Mouse (Mus musculus): ENCODE measurements around the gene Dixdc1. TPM values are rescaled to one million over a fixed set of nuclear protein-coding genes. Genes with fewer than 3 reads are reported as not detected.

Dixdc1 gene
- polyA plus RNA-seq, 1 experiment, result not detected

GRCm38 (mm10) chr9:50724147-50724546, 15.2 kb downstream of the Dixdc1 start:
- Histone ChIP-seq H3K4me3 (replicated peaks; ENCODE audit: control insufficient read depth, low read depth, low read length) (no peak overlapping the region), H3K4me1 (ENCODE audit: control insufficient read depth, insufficient read depth, low read length) (peaks cover 2% of the 10 kb centered on the region), H3K27ac (ENCODE audit: control insufficient read depth, insufficient read depth, low read depth, low read length, poor library complexity) (no peak overlapping the region)
- TF ChIP-seq CTCF (IDR thresholded peaks at IDR 0.05; ENCODE audit: control insufficient read depth, insufficient read depth, low read length) (no peak), POLR2A (IDR thresholded peaks at IDR 0.05; ENCODE audit: borderline replicate concordance, control insufficient read depth, low read depth, low read length) (no peak)
- WGBS, result 77% methylated on average over 2 of the region's 2 CpGs

- WGBS, result 69% methylated on average over 7 of the region's 7 CpGs
- no peak overlapping the region for H3K4me3 ChIP-seq (replicated peaks; ENCODE audit: control insufficient read depth, low read depth, low read length)
- no peak for TF ChIP-seq POLR2A (IDR thresholded peaks at IDR 0.05; ENCODE audit: borderline replicate concordance, control insufficient read depth, low read depth, low read length)
- TF ChIP-seq CTCF (IDR thresholded peaks at IDR 0.05; ENCODE audit: control insufficient read depth, insufficient read depth, low read length), result no peak
Measured at GRCm38 (mm10) chr9:50723406-50723805, 15.9 kb downstream of the Dixdc1 start.

GRCm38 (mm10) chr9:50722451-50722911, 16.8 kb downstream of the Dixdc1 start:
- Histone ChIP-seq H3K4me1 (ENCODE audit: control insufficient read depth, insufficient read depth, low read length) (no peaks in the 10 kb centered on the region), H3K27ac (ENCODE audit: control insufficient read depth, insufficient read depth, low read depth, low read length, poor library complexity) (no peak overlapping the region), H3K4me3 (replicated peaks; ENCODE audit: control insufficient read depth, low read depth, low read length) (no peak overlapping the region)
- TF ChIP-seq CTCF (IDR thresholded peaks at IDR 0.05; ENCODE audit: control insufficient read depth, insufficient read depth, low read length) (no peak), POLR2A (IDR thresholded peaks at IDR 0.05; ENCODE audit: borderline replicate concordance, control insufficient read depth, low read depth, low read length) (no peak)
- 57% methylated on average over 8 of the region's 8 CpGs for WGBS

More at GRCm38 (mm10) chr9:50723406-50723805, 15.9 kb downstream of the Dixdc1 start:
- no peak overlapping the region for H3K27ac ChIP-seq (ENCODE audit: control insufficient read depth, insufficient read depth, low read depth, low read length, poor library complexity)
- peaks cover 2% of the 10 kb centered on the region for H3K4me1 ChIP-seq (ENCODE audit: control insufficient read depth, insufficient read depth, low read length)

- no peak overlapping the region for H3K27ac ChIP-seq (ENCODE audit: control insufficient read depth, insufficient read depth, low read depth, low read length, poor library complexity)
- no peak overlapping the region for H3K4me3 ChIP-seq (replicated peaks; ENCODE audit: control insufficient read depth, low read depth, low read length)
- WGBS, result 73% methylated on average over 12 of the region's 12 CpGs
- no peaks in the 10 kb centered on the region for H3K4me1 ChIP-seq (ENCODE audit: control insufficient read depth, insufficient read depth, low read length)
- no peak for TF ChIP-seq POLR2A (IDR thresholded peaks at IDR 0.05; ENCODE audit: borderline replicate concordance, control insufficient read depth, low read depth, low read length)
- TF ChIP-seq CTCF (IDR thresholded peaks at IDR 0.05; ENCODE audit: control insufficient read depth, insufficient read depth, low read length), result no peak
Measured at GRCm38 (mm10) chr9:50721061-50721460, 18.3 kb downstream of the Dixdc1 start.

DNA sequence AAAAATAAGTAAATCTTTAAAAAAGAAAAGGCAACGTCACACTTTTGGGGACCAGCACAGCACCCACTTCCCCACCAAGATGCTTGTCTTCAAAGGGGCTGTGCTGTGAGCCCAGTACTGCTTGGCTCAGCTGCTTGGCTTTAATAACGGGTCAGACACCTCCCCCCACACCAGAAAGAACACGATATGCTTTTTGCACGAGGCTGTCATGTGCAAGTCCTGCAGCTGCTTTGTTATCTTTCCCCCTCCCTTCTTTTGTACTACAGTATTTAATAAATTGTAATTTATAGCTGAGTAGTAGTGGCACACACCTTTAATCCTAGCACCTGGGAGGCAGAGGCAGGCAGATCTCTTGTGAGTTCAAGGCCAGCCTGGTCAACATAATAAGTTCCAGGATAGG, 20.4 kb downstream of the Dixdc1 start:
- no peak for TF ChIP-seq CTCF (IDR thresholded peaks at IDR 0.05; ENCODE audit: control insufficient read depth, insufficient read depth, low read length)
- no peak for TF ChIP-seq POLR2A (IDR thresholded peaks at IDR 0.05; ENCODE audit: borderline replicate concordance, control insufficient read depth, low read depth, low read length)
- 70% methylated on average over 4 of the region's 4 CpGs for WGBS
- H3K4me1 ChIP-seq (ENCODE audit: control insufficient read depth, insufficient read depth, low read length), result no peaks in the 10 kb centered on the region
- H3K4me3 ChIP-seq (replicated peaks; ENCODE audit: control insufficient read depth, low read depth, low read length), result no peak overlapping the region
- H3K27ac ChIP-seq (ENCODE audit: control insufficient read depth, insufficient read depth, low read depth, low read length, poor library complexity), result no peak overlapping the region

DNA sequence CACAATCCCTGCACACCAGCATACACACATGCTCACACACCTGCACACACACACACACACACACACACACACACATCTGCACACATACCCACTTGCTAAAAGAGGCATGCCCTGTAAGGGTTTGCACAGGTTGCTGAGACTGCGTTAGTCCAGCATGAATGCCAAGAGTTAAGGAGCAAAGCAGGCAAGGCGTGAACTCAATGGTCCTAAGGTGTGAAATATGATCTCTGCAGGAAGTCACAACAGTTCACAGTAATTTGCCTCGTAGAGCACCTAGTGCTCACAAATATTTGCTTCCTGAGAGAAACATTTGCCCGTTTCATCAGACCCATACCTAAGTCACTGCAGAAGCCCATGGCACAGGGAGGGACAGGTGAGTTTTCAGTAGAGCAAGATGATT, 25.1 kb downstream of the Dixdc1 start:
- Histone ChIP-seq H3K27ac (ENCODE audit: control insufficient read depth, insufficient read depth, low read depth, low read length, poor library complexity) (no peak overlapping the region), H3K4me3 (replicated peaks; ENCODE audit: control insufficient read depth, low read depth, low read length) (no peak overlapping the region), H3K4me1 (ENCODE audit: control insufficient read depth, insufficient read depth, low read length) (peaks cover 2% of the 10 kb centered on the region)
- 39% methylated on average over 4 of the region's 4 CpGs for WGBS
- TF ChIP-seq POLR2A (IDR thresholded peaks at IDR 0.05; ENCODE audit: borderline replicate concordance, control insufficient read depth, low read depth, low read length) (no peak), CTCF (IDR thresholded peaks at IDR 0.05; ENCODE audit: control insufficient read depth, insufficient read depth, low read length) (no peak)

DNA sequence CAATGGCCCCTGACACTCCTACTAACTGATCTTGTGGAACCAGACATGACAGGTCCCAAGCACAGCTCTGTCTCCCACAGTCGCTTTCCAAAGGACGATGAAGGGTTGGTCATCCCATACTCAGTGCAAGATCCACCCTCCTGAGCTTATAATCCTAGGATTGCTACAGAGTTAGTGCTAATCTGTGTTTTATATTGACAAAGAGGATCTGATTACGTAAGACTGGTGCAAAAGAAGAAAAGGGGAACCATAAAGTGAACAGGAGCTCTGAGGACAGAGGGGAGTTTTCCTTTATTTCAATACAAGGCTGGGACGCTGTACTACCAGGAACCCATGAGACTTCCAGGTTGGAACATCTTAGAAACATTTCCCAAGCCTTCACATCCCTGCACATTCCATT, 28.0 kb downstream of the Dixdc1 start:
- peaks cover 2% of the 10 kb centered on the region for H3K4me1 ChIP-seq (ENCODE audit: control insufficient read depth, insufficient read depth, low read length)
- H3K4me3 ChIP-seq (replicated peaks; ENCODE audit: control insufficient read depth, low read depth, low read length), result no peak overlapping the region
- no peak overlapping the region for H3K27ac ChIP-seq (ENCODE audit: control insufficient read depth, insufficient read depth, low read depth, low read length, poor library complexity)
- TF ChIP-seq CTCF (IDR thresholded peaks at IDR 0.05; ENCODE audit: control insufficient read depth, insufficient read depth, low read length), result no peak
- no peak for TF ChIP-seq POLR2A (IDR thresholded peaks at IDR 0.05; ENCODE audit: borderline replicate concordance, control insufficient read depth, low read depth, low read length)
- 31% methylated on average over 4 of the region's 4 CpGs for WGBS

DNA sequence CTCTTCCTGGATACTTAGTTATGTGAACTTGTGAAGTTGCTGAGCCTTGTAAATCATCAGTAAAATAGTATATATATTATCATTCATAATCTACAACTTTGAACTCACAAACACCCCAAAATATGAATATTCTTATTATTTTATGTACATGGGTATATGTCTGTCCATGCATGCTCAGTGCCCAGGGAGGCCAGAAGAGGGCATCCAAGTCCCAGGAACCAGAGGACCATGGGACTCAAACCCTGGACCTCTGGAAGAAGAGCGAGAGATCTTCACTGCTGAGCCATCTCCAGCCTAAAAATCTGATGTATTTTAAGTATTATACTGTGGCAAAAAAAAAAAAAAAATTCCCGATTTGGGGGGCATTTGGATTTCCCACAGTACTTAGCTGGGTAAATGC, 30.2 kb downstream of the Dixdc1 start:
- Histone ChIP-seq H3K27ac (ENCODE audit: control insufficient read depth, insufficient read depth, low read depth, low read length, poor library complexity) (no peak overlapping the region), H3K4me3 (replicated peaks; ENCODE audit: control insufficient read depth, low read depth, low read length) (no peak overlapping the region), H3K4me1 (ENCODE audit: control insufficient read depth, insufficient read depth, low read length) (peaks cover 2% of the 10 kb centered on the region)
- TF ChIP-seq POLR2A (IDR thresholded peaks at IDR 0.05; ENCODE audit: borderline replicate concordance, control insufficient read depth, low read depth, low read length) (no peak), CTCF (IDR thresholded peaks at IDR 0.05; ENCODE audit: control insufficient read depth, insufficient read depth, low read length) (peak; percentile 27; the same call in 1 of the 2 replicates)
- 23% methylated on average over 2 of the region's 2 CpGs for WGBS

DNA sequence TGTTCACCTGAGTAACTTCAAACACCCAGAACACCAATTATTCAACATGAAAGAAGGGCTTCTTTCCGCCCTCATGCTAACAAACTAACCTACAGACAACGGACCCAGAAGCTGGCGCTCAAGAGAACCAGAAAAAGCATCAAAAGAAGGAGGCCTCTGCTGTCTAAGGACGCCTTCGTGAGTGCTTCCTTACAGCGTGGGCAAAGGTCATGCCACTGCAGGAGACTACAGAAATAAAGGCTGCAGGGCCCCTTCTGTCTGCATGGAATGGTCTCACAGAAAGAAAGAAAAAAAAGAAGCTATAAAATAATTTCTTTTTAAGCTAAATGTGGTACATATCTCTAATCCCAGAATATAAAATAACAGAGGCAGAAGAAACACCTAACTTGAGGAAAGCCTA, 34.4 kb downstream of the Dixdc1 start:
- no peak for TF ChIP-seq CTCF (IDR thresholded peaks at IDR 0.05; ENCODE audit: control insufficient read depth, insufficient read depth, low read length)
- TF ChIP-seq POLR2A (IDR thresholded peaks at IDR 0.05; ENCODE audit: borderline replicate concordance, control insufficient read depth, low read depth, low read length), result no peak
- H3K27ac ChIP-seq (ENCODE audit: control insufficient read depth, insufficient read depth, low read depth, low read length, poor library complexity), result no peak overlapping the region
- no peak overlapping the region for H3K4me3 ChIP-seq (replicated peaks; ENCODE audit: control insufficient read depth, low read depth, low read length)
- no peaks in the 10 kb centered on the region for H3K4me1 ChIP-seq (ENCODE audit: control insufficient read depth, insufficient read depth, low read length)
- WGBS, result 76% methylated on average over 6 of the region's 6 CpGs
